Mouse (Mus musculus): Measurements from ENCODE around the gene Rxra.

Gene Rxra

DNA sequence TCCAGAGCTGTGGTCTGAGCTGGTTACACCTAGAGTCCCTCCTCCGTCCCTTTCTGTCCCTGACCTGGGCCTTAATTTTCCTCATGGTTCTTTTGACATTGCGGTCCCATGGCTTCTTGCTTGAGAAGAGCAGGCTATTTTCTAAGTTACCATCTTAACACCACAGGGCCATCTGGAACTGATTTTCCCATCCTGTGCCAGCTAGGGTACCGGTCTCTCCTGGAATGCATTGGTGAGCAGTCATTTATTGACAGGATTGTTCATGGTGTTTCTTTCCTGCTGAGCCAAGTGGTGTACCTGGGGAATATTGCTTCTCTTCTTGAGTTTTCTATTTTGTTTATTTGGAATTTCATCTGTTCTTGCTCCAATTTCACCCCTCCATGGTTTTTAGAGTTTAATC, 131.4 kb downstream of the Rxra start:
- DNase-seq (ENCODE audit: low spot score in 2 of 2): no peak

GRCm38 (mm10) chr2:27809897-27810296, 133.7 kb downstream of the Rxra start:
- no peak for DNase-seq (ENCODE audit: low spot score in 2 of 2)

Measured in cerebellum, postnatal 4 days (tissue).